Mouse (Mus musculus) embryonic facial prominence, embryonic 11.5 days (tissue): ENCODE measurements around the gene Wwox. TPM values are rescaled to one million over a fixed set of nuclear protein-coding genes. Genes with fewer than 3 reads are reported as not detected.

Source experiments
- ATAC-seq: fragments of 200-750 bp; cut with Nextera tagmentation; replicated peaks from 2 replicates; pipeline ENCODE4 v1.8.0; 2017; ENCODE audit warnings: low read depth; ENCODE audit not compliant: insufficient number of reproducible peaks, low FRiP score, low TSS enrichment
- DNase-seq: peaks from one replicate; pipeline ENCODE4 v3.0.0-alpha.2; 2015; ENCODE audit warnings: low spot score
- H3K27ac ChIP-seq: fragments of 300-500 bp; sonication (generic); replicated peaks from 2 replicates; pipeline ENCODE4 v1.5.1; 2014; ENCODE audit warnings: mild to moderate bottlenecking, low read depth, low read length, control low read depth
- H3K27me3 ChIP-seq: fragments of 300-500 bp; sonication (generic); 2 replicates; pipeline ENCODE4 v1.6.1; 2014; ENCODE audit warnings: mild to moderate bottlenecking, low read length, moderate library complexity, mixed read lengths; ENCODE audit not compliant: control insufficient read depth, insufficient read depth
- H3K36me3 ChIP-seq: fragments of 300-500 bp; sonication (generic); replicated peaks from 2 replicates; pipeline ENCODE4 v1.6.1; 2014; ENCODE audit warnings: low read depth, mild to moderate bottlenecking, low read length, moderate library complexity, mixed read lengths; ENCODE audit not compliant: control insufficient read depth, insufficient read depth
- H3K4me1 ChIP-seq: fragments of 300-500 bp; sonication (generic); 2 replicates; pipeline ENCODE4 v1.6.1; 2014; ENCODE audit warnings: low read length, mixed read lengths; ENCODE audit not compliant: control insufficient read depth, insufficient read depth
- H3K4me2 ChIP-seq: fragments of 300-500 bp; sonication (generic); 2 replicates; pipeline ENCODE4 v1.6.1; 2014; ENCODE audit warnings: low read depth, mild to moderate bottlenecking, control low read depth, low read length, moderate library complexity
- H3K4me3 ChIP-seq: fragments of 300-500 bp; sonication (generic); 2 replicates; pipeline ENCODE4 v1.5.1; 2014; ENCODE audit warnings: low read depth, low read length, control low read depth
- H3K9ac ChIP-seq: fragments of 300-500 bp; sonication (generic); replicated peaks from 2 replicates; pipeline ENCODE4 v1.6.1; 2014; ENCODE audit warnings: mild to moderate bottlenecking, control low read depth, low read length
- H3K9me3 ChIP-seq: fragments of 300-500 bp; sonication (generic); replicated peaks from 2 replicates; pipeline ENCODE4 v1.6.1; 2016; ENCODE audit warnings: mild to moderate bottlenecking, low read length, inconsistent platforms, mixed read lengths; ENCODE audit not compliant: control insufficient read depth
- WGBS: fragments of 180-500 bp; shearing (Covaris S2); extraction: QIAGEN DNeasy Blood & Tissue Kit; methylation state at CpG from one replicate; pipeline ENCODE4 v1.1.7; 2014; 5-methylcytosine and 5-hydroxymethylcytosine counted together
- polyA plus RNA-seq: library from polyadenylated mRNA; unstranded; fragments of >200 nt; fragmentation: Nextera tagmentation; extraction: Ambion mirVana; gene quantifications from 2 replicates; pipeline ENCODE4 v1.2.1, GENCODE M21; 2014

Wwox gene
- polyA plus RNA-seq, 1 experiment from 2014 or later: 7.2 TPM

GRCm38 (mm10) chr8:114883967-114884366 is 444.5 kb downstream of the Wwox start:
- no peaks in the 10 kb centered on the region for H3K9me3 ChIP-seq
- no peaks in the 10 kb centered on the region for H3K27me3 ChIP-seq
- H3K36me3 ChIP-seq: no peaks in the 10 kb centered on the region
- H3K4me2 ChIP-seq: no peak overlapping the region
- H3K27ac ChIP-seq: no peak overlapping the region
- H3K4me1 ChIP-seq: no peaks in the 10 kb centered on the region; the same call in 1 of the 2 replicates
- no peak for DNase-seq
- ATAC-seq: no peak
- 74% methylated on average over 9 of the region's 9 CpGs for WGBS
- H3K4me3 ChIP-seq: no peak overlapping the region
- H3K9ac ChIP-seq: no peak overlapping the region

DNA sequence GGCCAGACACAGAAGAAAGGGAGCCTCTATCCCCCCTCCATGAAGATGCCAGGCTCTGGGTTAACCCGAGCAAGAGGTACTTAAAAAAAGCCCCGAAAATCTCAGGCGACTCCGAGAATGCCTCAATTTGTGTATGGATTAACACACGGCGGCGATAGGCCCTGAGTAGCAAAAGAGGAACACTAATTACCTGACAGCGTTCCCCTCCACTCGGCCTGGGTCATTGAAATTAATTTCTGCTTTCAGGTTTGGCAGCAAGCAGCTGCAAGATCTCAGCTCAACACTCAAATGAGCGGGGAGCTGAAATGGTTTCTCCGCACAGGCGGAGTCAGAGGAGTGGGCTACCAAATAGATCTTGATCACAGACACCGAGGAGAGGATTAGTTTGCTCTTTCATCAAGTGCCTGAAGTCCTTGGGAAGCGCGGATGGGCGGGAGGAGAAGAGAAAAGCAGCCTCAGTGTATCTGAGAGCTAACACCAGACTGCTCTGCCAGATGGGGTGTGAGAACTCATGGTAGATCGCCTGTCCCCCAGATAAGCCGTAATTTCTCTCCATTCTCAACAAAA is 445.7 kb downstream of the Wwox start:
- Histone ChIP-seq H3K4me2 (no peak overlapping the region), H3K27ac (no peak overlapping the region), H3K27me3 (no peaks in the 10 kb centered on the region), H3K9me3 (no peaks in the 10 kb centered on the region), H3K4me1 (no peaks in the 10 kb centered on the region), H3K9ac (no peak overlapping the region), H3K4me3 (no peak overlapping the region), H3K36me3 (no peaks in the 10 kb centered on the region)
- ATAC-seq (0 out of 2 replicates have a peak, but pooled peaks have one; percentile 25), DNase-seq (peak; percentile 33)
- WGBS: 49% methylated on average over 18 of the region's 18 CpGs

DNA sequence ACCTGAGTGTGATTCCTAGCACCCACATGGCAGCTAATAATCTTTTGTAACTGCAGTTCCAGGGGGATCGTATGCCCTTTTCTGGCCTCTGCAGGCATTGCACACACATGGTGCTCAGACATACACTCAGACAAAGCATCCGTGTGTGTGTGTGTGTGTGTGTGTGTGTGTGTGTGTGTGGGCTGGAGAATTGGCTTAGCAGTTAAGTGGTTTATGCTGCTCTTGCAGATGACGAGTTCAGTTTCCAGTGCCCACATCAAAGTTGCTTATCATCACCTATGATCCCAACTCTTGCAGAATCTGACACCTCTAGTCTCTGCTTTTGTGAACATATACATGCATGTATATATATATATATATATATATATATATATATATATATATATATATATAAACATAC is 448.9 kb downstream of the Wwox start:
- no peaks in the 10 kb centered on the region for H3K27me3 ChIP-seq
- no peak for ATAC-seq
- no peak overlapping the region for H3K9ac ChIP-seq
- H3K36me3 ChIP-seq: no peaks in the 10 kb centered on the region
- no peak overlapping the region for H3K4me2 ChIP-seq
- H3K4me3 ChIP-seq: no peak overlapping the region
- no peak overlapping the region for H3K27ac ChIP-seq
- WGBS: 88% methylated on average over 3 of the region's 3 CpGs
- DNase-seq: no peak
- H3K9me3 ChIP-seq: no peaks in the 10 kb centered on the region
- no peaks in the 10 kb centered on the region for H3K4me1 ChIP-seq

DNA sequence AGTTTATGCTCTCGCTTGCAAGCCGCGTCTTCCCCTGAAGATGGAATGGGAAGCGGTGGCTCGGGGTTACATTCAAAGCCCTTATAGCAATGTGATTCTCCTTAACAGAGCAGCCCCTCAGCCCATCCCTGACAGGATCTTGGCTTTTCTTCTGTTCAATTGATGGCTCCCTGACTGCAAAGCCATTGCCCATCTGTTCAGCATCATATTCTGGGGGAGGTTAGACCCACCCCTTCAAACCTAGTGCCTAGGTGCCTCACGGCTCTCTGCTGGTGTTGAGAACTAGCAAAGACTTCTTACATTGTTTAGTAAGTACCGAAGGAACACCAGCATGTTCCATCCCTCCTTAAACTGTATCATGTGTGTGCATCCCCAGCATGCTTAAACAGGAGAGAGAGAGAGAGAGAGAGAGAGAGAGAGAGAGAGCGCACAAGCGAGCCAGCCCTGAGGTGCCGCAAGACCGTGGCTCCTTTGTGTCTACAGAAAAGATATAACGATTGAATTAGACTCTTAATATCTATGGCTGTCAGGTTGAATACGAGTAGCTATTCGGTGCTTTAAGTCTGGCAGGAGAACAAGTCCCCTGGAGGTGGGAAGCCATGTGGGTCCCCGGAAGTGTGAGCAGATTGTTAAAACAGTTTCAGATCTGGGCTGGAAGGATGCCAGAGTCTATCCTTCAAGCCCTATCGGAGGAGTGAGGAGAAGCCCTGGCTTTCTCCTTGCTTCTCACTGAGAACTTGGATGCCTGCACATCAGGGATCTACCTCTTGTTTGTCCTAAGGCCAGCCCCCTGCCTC is 450.3 kb downstream of the Wwox start:
- WGBS: 81% methylated on average over 16 of the region's 16 CpGs
- no peak overlapping the region for H3K27ac ChIP-seq
- no peaks in the 10 kb centered on the region for H3K4me1 ChIP-seq

GRCm38 (mm10) chr8:114890478-114890877 is 451.0 kb downstream of the Wwox start:
- Histone ChIP-seq H3K36me3 (no peaks in the 10 kb centered on the region), H3K9me3 (no peaks in the 10 kb centered on the region), H3K4me2 (no peak overlapping the region), H3K4me1 (no peaks in the 10 kb centered on the region), H3K9ac (no peak overlapping the region), H3K27me3 (no peaks in the 10 kb centered on the region), H3K4me3 (no peak overlapping the region), H3K27ac (no peak overlapping the region)
- ATAC-seq (no peak), DNase-seq (peak; percentile 40)
- 43% methylated on average over 5 of the region's 5 CpGs for WGBS

More for the DNA sequence above, 450.3 kb downstream of the Wwox start:
- ATAC-seq (no peak), DNase-seq (no peak)
- Histone ChIP-seq H3K4me2 (no peak overlapping the region), H3K9ac (no peak overlapping the region), H3K27me3 (no peaks in the 10 kb centered on the region), H3K36me3 (no peaks in the 10 kb centered on the region), H3K4me3 (no peak overlapping the region), H3K9me3 (no peaks in the 10 kb centered on the region)

DNA sequence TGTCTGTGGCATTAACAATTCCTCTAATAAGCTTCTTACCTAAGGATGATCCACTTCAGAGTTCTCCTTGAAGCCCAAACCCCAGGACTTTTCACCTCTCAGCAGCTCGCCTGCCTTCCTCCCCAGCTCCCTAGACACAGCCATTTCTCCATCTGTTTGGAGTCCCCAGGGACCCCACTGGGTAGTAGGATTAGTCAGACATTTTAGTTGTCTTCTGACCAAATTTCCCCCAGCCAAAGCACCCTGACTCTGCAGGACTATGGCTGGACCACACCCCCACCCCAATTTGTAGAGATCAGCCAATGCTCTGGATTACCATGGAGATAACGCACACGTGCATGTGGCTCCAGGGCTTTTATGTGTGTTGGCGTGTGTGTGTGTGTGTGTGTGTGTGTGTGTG is 451.8 kb downstream of the Wwox start:
- H3K27ac ChIP-seq: no peak overlapping the region
- no peaks in the 10 kb centered on the region for H3K36me3 ChIP-seq
- WGBS: 68% methylated on average over 4 of the region's 4 CpGs
- H3K4me3 ChIP-seq: no peak overlapping the region
- H3K4me1 ChIP-seq: no peaks in the 10 kb centered on the region
- no peaks in the 10 kb centered on the region for H3K27me3 ChIP-seq
- DNase-seq (no peak), ATAC-seq (no peak)
- H3K9me3 ChIP-seq: no peaks in the 10 kb centered on the region
- H3K9ac ChIP-seq: no peak overlapping the region
- no peak overlapping the region for H3K4me2 ChIP-seq

- ATAC-seq (no peak), DNase-seq (no peak)
- H3K4me3 ChIP-seq: no peak overlapping the region
- no peak overlapping the region for H3K27ac ChIP-seq
- no peaks in the 10 kb centered on the region for H3K27me3 ChIP-seq
- no peak overlapping the region for H3K4me2 ChIP-seq
- no peaks in the 10 kb centered on the region for H3K36me3 ChIP-seq
- H3K4me1 ChIP-seq: no peaks in the 10 kb centered on the region
- no peaks in the 10 kb centered on the region for H3K9me3 ChIP-seq
- WGBS: 88% methylated on average over 8 of the region's 8 CpGs
- H3K9ac ChIP-seq: no peak overlapping the region
Observed at GRCm38 (mm10) chr8:114897432-114897831, 458.0 kb downstream of the Wwox start.

GRCm38 (mm10) chr8:114899157-114899556 is 459.7 kb downstream of the Wwox start:
- no peak overlapping the region for H3K27ac ChIP-seq
- no peaks in the 10 kb centered on the region for H3K27me3 ChIP-seq
- no peak overlapping the region for H3K4me2 ChIP-seq
- peak; percentile 76 for ATAC-seq
- WGBS: 72% methylated on average over 12 of the region's 12 CpGs
- H3K9ac ChIP-seq: no peak overlapping the region
- H3K4me1 ChIP-seq: no peaks in the 10 kb centered on the region
- H3K4me3 ChIP-seq: no peak overlapping the region
- no peaks in the 10 kb centered on the region for H3K36me3 ChIP-seq
- no peaks in the 10 kb centered on the region for H3K9me3 ChIP-seq
- no peak for DNase-seq
